Mouse (Mus musculus): Measurements from ENCODE around the gene Sik3. TPM values are rescaled to one million over a fixed set of nuclear protein-coding genes. Genes with fewer than 3 reads are reported as not detected.
"Not testable (repeated sequence)": the region's sequence is repeated elsewhere in the genome, so short reads cannot be mapped to it uniquely, and the experiment has no call there.

Gene Sik3
- polyA plus RNA-seq, 1 experiment from 2014 or later: 10.2 TPM

GRCm38 (mm10) chr9:46090066-46090465 lies 77.4 kb downstream of the Sik3 start:
- Histone ChIP-seq H3K27ac (no peak overlapping the region), H3K4me1 (peaks cover 11% of the 10 kb centered on the region; the same call in 1 of the 2 replicates), H3K36me3 (no peaks in the 10 kb centered on the region), H3K4me3 (replicated peaks) (no peak overlapping the region), H3K4me2 (no peak overlapping the region), H3K9me3 (replicated peaks) (no peaks in the 10 kb centered on the region), H3K27me3 (no peaks in the 10 kb centered on the region), H3K9ac (no peak overlapping the region)
- ATAC-seq (replicated peaks; ENCODE audit: low FRiP score): no peak
- WGBS: 39% methylated on average over 4 of the region's 4 CpGs

GRCm38 (mm10) chr9:46091157-46091556 lies 78.5 kb downstream of the Sik3 start:
- H3K4me3 ChIP-seq (replicated peaks); ATAC-seq (replicated peaks; ENCODE audit: low FRiP score): not testable (repeated sequence)

GRCm38 (mm10) chr9:46092633-46093032 lies 80.0 kb downstream of the Sik3 start:
- Histone ChIP-seq H3K4me2 (no peak overlapping the region), H3K27me3 (no peaks in the 10 kb centered on the region), H3K36me3 (no peaks in the 10 kb centered on the region), H3K9me3 (replicated peaks) (no peaks in the 10 kb centered on the region), H3K27ac (no peak overlapping the region), H3K9ac (no peak overlapping the region), H3K4me1 (peaks cover 11% of the 10 kb centered on the region; the same call in 1 of the 2 replicates), H3K4me3 (replicated peaks) (no peak overlapping the region)
- ATAC-seq (replicated peaks; ENCODE audit: low FRiP score): no peak
- WGBS: 91% methylated on average over 6 of the region's 6 CpGs

More at GRCm38 (mm10) chr9:46091157-46091556, 78.5 kb downstream of the Sik3 start:
- H3K4me2 ChIP-seq; H3K27ac ChIP-seq; H3K9ac ChIP-seq; H3K4me1 ChIP-seq; H3K36me3 ChIP-seq; H3K9me3 ChIP-seq (replicated peaks); H3K27me3 ChIP-seq: not testable (repeated sequence)
- 50% methylated on average over 1 of the region's 1 CpGs for WGBS

GRCm38 (mm10) chr9:46098360-46098985 lies 85.9 kb downstream of the Sik3 start:
- H3K4me3 ChIP-seq (replicated peaks): no peak overlapping the region
- no peak overlapping the region for H3K27ac ChIP-seq
- no peak for ATAC-seq (replicated peaks; ENCODE audit: low FRiP score)
- no peak overlapping the region for H3K9ac ChIP-seq
- H3K9me3 ChIP-seq (replicated peaks): no peaks in the 10 kb centered on the region
- WGBS: 62% methylated on average over 15 of the region's 15 CpGs
- no peaks in the 10 kb centered on the region for H3K27me3 ChIP-seq
- H3K36me3 ChIP-seq: no peaks in the 10 kb centered on the region
- peaks cover 22% of the 10 kb centered on the region for H3K4me1 ChIP-seq
- no peak overlapping the region for H3K4me2 ChIP-seq

GRCm38 (mm10) chr9:46099107-46099506 lies 86.5 kb downstream of the Sik3 start:
- H3K36me3 ChIP-seq: no peaks in the 10 kb centered on the region
- no peak overlapping the region for H3K4me2 ChIP-seq
- no peak overlapping the region for H3K4me3 ChIP-seq (replicated peaks)
- no peak overlapping the region for H3K9ac ChIP-seq
- H3K9me3 ChIP-seq (replicated peaks): no peaks in the 10 kb centered on the region
- no peak overlapping the region for H3K27ac ChIP-seq
- no peaks in the 10 kb centered on the region for H3K27me3 ChIP-seq
- peaks cover 24% of the 10 kb centered on the region for H3K4me1 ChIP-seq
- ATAC-seq (replicated peaks; ENCODE audit: low FRiP score): no peak
- 90% methylated on average over 5 of the region's 5 CpGs for WGBS

GRCm38 (mm10) chr9:46103154-46103553 lies 90.5 kb downstream of the Sik3 start:
- Histone ChIP-seq H3K27me3 (no peaks in the 10 kb centered on the region), H3K27ac (peak overlapping the region; percentile 67), H3K9ac (no peak overlapping the region), H3K4me2 (no peak overlapping the region), H3K9me3 (replicated peaks) (no peaks in the 10 kb centered on the region), H3K36me3 (no peaks in the 10 kb centered on the region), H3K4me3 (replicated peaks) (no peak overlapping the region), H3K4me1 (peaks cover 25% of the 10 kb centered on the region)
- ATAC-seq (replicated peaks; ENCODE audit: low FRiP score): 0 out of 2 replicates have a peak, but pooled peaks have one; percentile 52
- WGBS: 69% methylated on average over 7 of the region's 7 CpGs

GRCm38 (mm10) chr9:46106105-46106504 lies 93.5 kb downstream of the Sik3 start:
- no peak overlapping the region for H3K27ac ChIP-seq
- no peak overlapping the region for H3K9ac ChIP-seq
- H3K4me1 ChIP-seq: peaks cover 32% of the 10 kb centered on the region
- WGBS: 90% methylated on average over 9 of the region's 9 CpGs
- no peaks in the 10 kb centered on the region for H3K9me3 ChIP-seq (replicated peaks)
- H3K4me2 ChIP-seq: no peak overlapping the region
- no peak for ATAC-seq (replicated peaks; ENCODE audit: low FRiP score)
- no peaks in the 10 kb centered on the region for H3K36me3 ChIP-seq
- no peaks in the 10 kb centered on the region for H3K27me3 ChIP-seq
- no peak overlapping the region for H3K4me3 ChIP-seq (replicated peaks)

GRCm38 (mm10) chr9:46110648-46111047 lies 98.0 kb downstream of the Sik3 start:
- Histone ChIP-seq H3K27ac (peak overlapping the region; percentile 78), H3K36me3 (no peaks in the 10 kb centered on the region)

GRCm38 (mm10) chr9:46111334-46111733 lies 98.7 kb downstream of the Sik3 start:
- H3K27me3 ChIP-seq: no peaks in the 10 kb centered on the region
- peaks cover 54% of the 10 kb centered on the region for H3K4me1 ChIP-seq
- no peak for ATAC-seq (replicated peaks; ENCODE audit: low FRiP score)
- no peaks in the 10 kb centered on the region for H3K9me3 ChIP-seq (replicated peaks)
- no peak overlapping the region for H3K4me3 ChIP-seq (replicated peaks)
- H3K9ac ChIP-seq: no peak overlapping the region
- H3K36me3 ChIP-seq: no peaks in the 10 kb centered on the region
- peak overlapping the region; percentile 78 for H3K27ac ChIP-seq
- H3K4me2 ChIP-seq: peak overlapping the region; percentile 22; the same call in 1 of the 2 replicates

More at GRCm38 (mm10) chr9:46110648-46111047, 98.0 kb downstream of the Sik3 start:
- Histone ChIP-seq H3K4me2 (peak overlapping the region; percentile 22; the same call in 1 of the 2 replicates), H3K27me3 (no peaks in the 10 kb centered on the region), H3K4me3 (replicated peaks) (no peak overlapping the region), H3K9me3 (replicated peaks) (no peaks in the 10 kb centered on the region), H3K4me1 (peaks cover 51% of the 10 kb centered on the region), H3K9ac (no peak overlapping the region)
- WGBS: 28% methylated on average over 7 of the region's 7 CpGs
- peak; percentile 75; the same call in 1 of the 2 replicates for ATAC-seq (replicated peaks; ENCODE audit: low FRiP score)

- H3K9ac ChIP-seq: no peak overlapping the region
- no peaks in the 10 kb centered on the region for H3K9me3 ChIP-seq (replicated peaks)
- no peaks in the 10 kb centered on the region for H3K27me3 ChIP-seq
- H3K4me2 ChIP-seq: no peak overlapping the region
- H3K4me3 ChIP-seq (replicated peaks): no peak overlapping the region
- 0 out of 2 replicates have a peak, but pooled peaks have one; percentile 46 for ATAC-seq (replicated peaks; ENCODE audit: low FRiP score)
- peak overlapping the region; percentile 32 for H3K27ac ChIP-seq
- no peaks in the 10 kb centered on the region for H3K36me3 ChIP-seq
- WGBS: 40% methylated on average over 5 of the region's 5 CpGs
- peaks cover 58% of the 10 kb centered on the region for H3K4me1 ChIP-seq
Measured at GRCm38 (mm10) chr9:46112246-46112645, 99.6 kb downstream of the Sik3 start.

- 92% methylated on average over 8 of the region's 8 CpGs for WGBS
- Histone ChIP-seq H3K9me3 (replicated peaks) (no peaks in the 10 kb centered on the region), H3K4me2 (no peak overlapping the region), H3K9ac (no peak overlapping the region), H3K4me3 (replicated peaks) (no peak overlapping the region), H3K36me3 (peaks cover 13% of the 10 kb centered on the region), H3K4me1 (peaks cover 42% of the 10 kb centered on the region), H3K27me3 (no peaks in the 10 kb centered on the region), H3K27ac (no peak overlapping the region)
- ATAC-seq (replicated peaks; ENCODE audit: low FRiP score): no peak
Measured at GRCm38 (mm10) chr9:46118844-46119385, 106.3 kb downstream of the Sik3 start.

- peak; percentile 91 for ATAC-seq (replicated peaks; ENCODE audit: low FRiP score)
- Histone ChIP-seq H3K4me1 (peaks cover 41% of the 10 kb centered on the region), H3K9me3 (replicated peaks) (no peaks in the 10 kb centered on the region), H3K4me2 (no peak overlapping the region), H3K36me3 (peaks cover 22% of the 10 kb centered on the region), H3K27me3 (no peaks in the 10 kb centered on the region), H3K9ac (no peak overlapping the region), H3K4me3 (replicated peaks) (no peak overlapping the region), H3K27ac (peak overlapping the region; percentile 84)
- WGBS: 11% methylated on average over 6 of the region's 6 CpGs
Measured at GRCm38 (mm10) chr9:46119943-46120441, 107.4 kb downstream of the Sik3 start.

Data from kidney, embryonic 15.5 days (tissue).